Mouse (Mus musculus) neutrophil, adult 65 days (primary cell): Measurements from ENCODE around the gene AW011738. TPM values are rescaled to one million over a fixed set of nuclear protein-coding genes. Genes with fewer than 3 reads are reported as not detected.

Source experiments
- total RNA-seq: library from RNA; stranded (reverse); gene quantifications from 2 replicates; pipeline ENCODE4 v1.2.4, GENCODE M21; 2023

Gene AW011738
- total RNA-seq: 5.9 and 7.6 TPM in 2 replicates

DNA sequence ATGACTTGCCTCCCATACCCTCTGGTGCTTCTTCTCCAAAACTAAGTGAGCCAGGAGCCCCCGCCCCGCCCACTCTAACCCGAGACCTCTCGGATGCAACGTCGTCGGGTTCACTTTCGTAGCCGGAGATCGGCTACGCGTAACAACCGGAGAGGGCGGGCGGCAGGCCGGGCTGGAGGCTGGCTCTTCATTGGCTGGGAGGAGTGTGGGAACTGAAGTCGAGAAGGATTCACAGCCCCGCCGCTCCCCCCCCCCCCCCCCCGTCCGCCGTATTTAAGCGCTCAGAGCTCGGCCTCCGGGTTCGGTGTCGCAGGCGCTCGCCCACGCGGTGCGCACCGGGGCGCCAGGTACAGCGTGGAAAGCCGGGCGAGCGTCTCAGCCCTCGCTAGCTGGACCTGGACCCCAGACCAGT is at the start of gene AW011738:
TSS of gene AW011738 (plus strand) at position 304 of the 412 bp plus-strand sequence.

DNA sequence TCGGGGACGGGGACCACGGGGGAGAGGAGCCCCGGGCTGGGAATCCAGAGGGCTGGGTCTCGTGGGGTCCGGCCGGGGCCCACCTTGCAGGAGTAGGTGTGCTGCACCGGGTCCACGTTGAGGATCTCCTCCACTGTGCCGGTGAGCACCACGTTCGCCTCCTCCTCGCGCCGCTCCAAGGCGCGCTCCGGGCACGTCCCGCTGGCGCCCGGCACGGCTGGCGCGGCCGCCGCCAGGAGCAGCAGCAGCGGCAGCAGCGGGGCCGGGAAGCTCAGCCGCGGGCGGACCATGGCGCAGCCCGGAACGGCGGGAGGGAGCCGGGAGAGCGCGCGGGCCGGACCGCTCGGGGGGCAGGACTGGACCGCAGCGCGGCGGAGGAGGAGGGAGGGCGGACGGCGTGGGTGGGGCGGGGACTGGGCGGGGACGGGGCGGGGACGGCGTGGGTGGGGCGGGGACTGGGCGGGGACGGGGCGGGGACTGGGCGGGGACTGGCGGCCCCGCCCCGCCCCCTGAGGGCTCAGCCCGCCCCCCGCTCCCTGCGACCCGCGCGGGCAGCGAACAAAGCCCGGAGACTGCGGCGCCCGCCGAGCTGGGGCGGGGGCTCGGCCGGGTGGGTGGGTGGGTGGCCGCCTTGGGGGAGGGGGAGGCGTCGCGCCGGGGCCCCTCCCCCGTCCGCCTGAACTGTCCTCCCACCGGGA is 5.8 kb upstream of the AW011738 start, which contains the start of gene Agrn:
TSS of gene Agrn (minus strand) at position 358 of the 698 bp plus-strand sequence.

DNA sequence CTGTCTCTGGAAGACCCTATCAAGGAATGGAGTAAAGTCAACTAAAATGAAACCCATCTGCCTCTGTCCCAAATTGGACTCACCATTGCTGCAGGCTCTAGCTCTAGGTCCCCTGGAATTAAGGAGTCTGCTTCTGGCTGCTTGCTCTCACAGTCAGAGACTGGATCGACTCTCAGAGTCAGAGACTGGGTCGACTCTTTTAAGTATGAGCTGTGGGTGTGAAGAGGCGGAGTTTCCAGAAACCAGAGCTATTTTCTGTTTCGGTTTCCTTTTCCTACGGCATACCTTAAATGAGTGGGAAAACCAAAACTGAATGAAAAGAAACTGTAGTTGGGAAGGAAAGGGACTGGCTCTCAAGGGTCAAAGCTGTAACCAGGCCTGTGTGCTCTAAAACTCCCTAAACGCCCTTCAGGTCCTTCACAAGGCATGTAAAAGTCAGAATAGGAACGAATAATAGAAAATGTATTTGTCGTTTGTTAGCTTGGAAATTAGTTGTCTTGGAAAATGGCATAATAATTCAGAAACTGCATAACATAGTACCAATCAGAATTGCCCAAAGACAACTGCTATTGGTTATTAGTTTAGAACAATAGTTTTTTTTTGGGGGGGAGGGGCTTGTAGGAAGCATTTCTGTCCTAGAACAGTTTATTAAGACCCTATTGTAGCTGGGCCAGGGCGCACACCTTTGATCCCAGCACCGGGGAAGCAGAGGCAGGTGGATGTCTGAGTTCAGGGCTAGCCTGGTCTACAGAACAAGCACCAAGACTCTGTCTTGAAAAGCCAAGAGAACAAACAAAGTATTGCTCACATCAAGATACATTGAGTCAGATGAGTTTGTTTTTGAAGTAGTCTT is 2.3 kb upstream of the AW011738 start, which contains the start of gene Isg15:
TSS of gene Isg15 (minus strand) at position 196 of the 853 bp plus-strand sequence.

DNA sequence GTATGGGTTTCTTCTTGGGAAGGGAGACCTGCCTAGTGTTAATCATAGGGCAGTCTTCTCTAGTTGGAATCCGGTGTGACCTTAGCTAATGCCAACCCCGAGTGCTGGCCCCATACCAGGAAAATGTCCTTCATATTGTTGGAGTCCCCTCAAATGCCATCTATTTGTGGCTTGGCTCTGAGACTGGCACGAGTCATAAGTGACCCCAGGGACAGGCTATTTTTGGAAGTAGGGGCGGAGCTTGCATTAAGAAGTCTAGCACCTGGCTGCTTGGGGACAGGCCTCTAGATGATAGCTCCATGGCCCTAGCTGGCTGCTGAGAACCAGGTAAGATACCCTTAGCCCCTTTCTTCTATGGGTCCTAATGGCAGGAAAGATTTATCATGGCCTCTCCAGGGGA is 12.5 kb downstream of the AW011738 start, which contains the start of gene Perm1:
TSS of gene Perm1 (plus strand) at position 220 of the 400 bp plus-strand sequence.

DNA sequence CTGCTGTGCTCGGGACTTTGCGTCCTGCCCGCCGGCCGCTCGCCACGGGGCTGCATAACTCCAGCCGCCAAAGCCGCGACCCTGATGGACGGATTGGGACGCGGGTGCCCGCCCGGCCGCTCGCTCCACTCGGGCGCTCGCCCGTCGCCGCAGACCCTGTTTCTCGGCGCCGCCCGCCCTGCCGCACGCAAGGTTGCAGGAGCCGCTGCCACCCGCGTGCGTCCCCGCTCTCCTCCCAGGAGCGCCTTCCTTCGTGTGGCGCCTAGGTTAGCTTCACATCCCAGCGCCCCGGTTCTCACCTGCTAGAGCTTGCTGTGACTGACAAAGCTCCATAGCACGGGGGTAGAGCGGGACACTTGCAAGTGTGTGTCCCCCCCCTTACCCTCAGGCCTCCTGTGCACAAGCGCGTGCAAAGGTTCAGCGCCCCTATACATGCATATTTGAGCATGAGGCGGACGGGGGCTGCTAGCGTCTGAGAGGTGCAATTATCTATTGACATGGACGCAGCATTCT is 31.7 kb downstream of the AW011738 start, which contains the start of gene Plekhn1:
TSS of gene Plekhn1 (minus strand) at position 157 of the 513 bp plus-strand sequence.

DNA sequence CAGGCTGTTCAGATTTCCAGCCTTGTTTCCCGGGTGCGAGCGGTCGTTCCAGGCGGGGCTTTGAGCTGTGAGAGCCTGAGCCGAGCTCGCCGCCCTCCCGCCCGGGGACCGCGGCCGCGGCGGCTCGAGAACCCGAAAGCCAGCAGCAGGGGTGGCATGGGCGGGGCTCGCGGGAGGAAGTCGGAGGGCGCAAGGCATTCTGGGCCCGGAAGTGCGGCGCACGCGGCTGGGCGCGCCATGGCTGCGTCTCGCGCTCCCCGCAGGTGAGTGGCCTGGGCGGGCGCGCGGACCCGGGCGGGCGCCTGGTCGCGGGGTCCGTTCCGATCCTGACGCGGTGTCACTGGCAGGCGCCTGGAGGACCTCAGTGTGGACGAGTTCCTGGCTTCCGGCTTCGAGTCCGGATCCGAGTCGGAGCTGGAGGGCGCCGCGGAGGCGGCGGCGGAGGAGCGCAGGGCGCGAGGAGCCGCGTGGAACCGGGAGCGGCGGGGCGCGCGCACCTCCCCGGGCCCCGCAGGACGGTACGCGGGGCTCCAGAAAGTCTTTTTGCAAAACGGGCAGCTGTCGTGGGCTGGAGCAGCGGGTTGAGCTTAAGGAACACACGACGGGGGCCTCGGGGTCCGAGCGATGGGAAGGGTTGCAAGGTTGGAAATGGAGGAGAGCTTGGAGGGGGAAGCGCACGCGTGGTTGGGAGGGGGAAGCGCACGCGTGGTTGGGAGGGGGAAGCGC is 32.9 kb downstream of the AW011738 start, which contains the start of gene Noc2l:
TSS of gene Noc2l (plus strand) at position 203 of the 726 bp plus-strand sequence.

Other genes starting within 250 kb of the AW011738 start
- gene C1qtnf12, start 241.0 kb upstream of the AW011738 start, total RNA-seq: 18.1 and 25.1 TPM in 2 replicates
- 1.6 and 1.9 TPM in 2 replicates for gene B3galt6, start 210.7 kb upstream of the AW011738 start, total RNA-seq
- 101 and 115 TPM in 2 replicates for gene Sdf4, start 210.4 kb upstream of the AW011738 start, total RNA-seq
- gene Tnfrsf4, start 189.5 kb upstream of the AW011738 start, total RNA-seq: 1.5 and 2.1 TPM in 2 replicates
- 3.5 and 6.8 TPM in 2 replicates for gene Tnfrsf18, start 177.1 kb upstream of the AW011738 start, total RNA-seq
- not detected in 2 replicates for gene Ttll10, start 143.9 kb upstream of the AW011738 start, total RNA-seq
- 12.2 and 12.7 TPM in 2 replicates for gene 9430015G10Rik, start 93.3 kb upstream of the AW011738 start, total RNA-seq
- 0.18 and 0.35 TPM in 2 replicates for gene Rnf223, start 72.8 kb upstream of the AW011738 start, total RNA-seq
- gene Agrn, start 5.8 kb upstream of the AW011738 start, total RNA-seq: 17.6 and 18.5 TPM in 2 replicates
- gene Isg15, start 2.5 kb upstream of the AW011738 start, total RNA-seq: 10.6 and 19.0 TPM in 2 replicates
- gene Perm1, start 12.6 kb downstream of the AW011738 start, total RNA-seq: not detected in 2 replicates
- gene Plekhn1, start 31.6 kb downstream of the AW011738 start, total RNA-seq: 13.2 and 19.2 TPM in 2 replicates
- 18.4 and 27.6 TPM in 2 replicates for gene Noc2l, start 32.7 kb downstream of the AW011738 start, total RNA-seq
- 3.5 and 6.7 TPM in 2 replicates for gene Samd11, start 52.4 kb downstream of the AW011738 start, total RNA-seq
- gene Vmn2r-ps159, start 127.8 kb downstream of the AW011738 start, total RNA-seq: not detected in 2 replicates